Mouse (Mus musculus) ES-E14 (cell line): ENCODE results near the gene Cadm1. TPM values are rescaled to one million over a fixed set of nuclear protein-coding genes. Genes with fewer than 3 reads are reported as not detected.

ENCODE experiments used
- DNase-seq: peaks from one replicate; pipeline ENCODE4 v3.0.0-alpha.2; 2013; ENCODE audit warnings: low read depth, low spot score
- H3K27ac ChIP-seq: 2 replicates; pipeline ENCODE4 v1.5.1; 2012; ENCODE audit warnings: low read depth, mild to moderate bottlenecking, low read length, moderate library complexity, mixed read lengths; ENCODE audit not compliant: poor library complexity, insufficient read depth, severe bottlenecking
- H3K36me3 ChIP-seq: 2 replicates; pipeline ENCODE4 v1.6.1; 2012; ENCODE audit warnings: mild to moderate bottlenecking, low read length, moderate library complexity, mixed read lengths; ENCODE audit not compliant: control insufficient read depth, poor library complexity, insufficient read depth, severe bottlenecking
- H3K4me1 ChIP-seq, 2 experiments: fragments of 150-350 bp in 1 of 2; sonication (generic) in 1 of 2; 2 replicates each; pipeline ENCODE4 v1.6.1; 2012; ENCODE audit warnings: low read length in 2 of 2, mild to moderate bottlenecking in 1 of 2, mixed read lengths in 1 of 2; ENCODE audit not compliant: control insufficient read depth in 2 of 2, insufficient read depth in 2 of 2, poor library complexity in 1 of 2
- H3K4me3 ChIP-seq, 2 experiments: fragments of 150-350 bp in 1 of 2; sonication (generic) in 1 of 2; 2 replicates each; pipeline ENCODE4 v1.5.1; 2012; ENCODE audit warnings: low read length in 2 of 2, low read depth in 1 of 2, mild to moderate bottlenecking in 1 of 2, mixed read lengths in 1 of 2; ENCODE audit not compliant: insufficient read depth in 1 of 2, poor library complexity in 1 of 2, severe bottlenecking in 1 of 2
- H3K9ac ChIP-seq: 2 replicates; pipeline ENCODE4 v1.6.1; 2012; ENCODE audit warnings: low read depth, mild to moderate bottlenecking, low read length, mixed read lengths; ENCODE audit not compliant: poor library complexity, insufficient read depth, severe bottlenecking
- H3K9me3 ChIP-seq: fragments of 150-350 bp; sonication (generic); 2 replicates; pipeline ENCODE4 v1.6.1; 2012; ENCODE audit warnings: low read depth, mild to moderate bottlenecking, low read length; ENCODE audit not compliant: control insufficient read depth, insufficient read depth
- CHD2 ChIP-seq: IDR thresholded peaks from 2 replicates; pipeline ENCODE4 v1.6.1; 2014; ENCODE audit warnings: mild to moderate bottlenecking, low read depth, low read length, inconsistent platforms
- HCFC1 ChIP-seq: IDR thresholded peaks from 2 replicates; pipeline ENCODE4 v1.6.1; 2012; ENCODE audit warnings: low read length, inconsistent platforms, borderline replicate concordance; ENCODE audit not compliant: insufficient read depth
- MAFK ChIP-seq: IDR thresholded peaks from 2 replicates; pipeline ENCODE4 v1.6.1; 2014; ENCODE audit warnings: mild to moderate bottlenecking, low read depth, low read length, inconsistent platforms; ENCODE audit not compliant: insufficient read depth
- ZC3H11A ChIP-seq: IDR thresholded peaks from 2 replicates; pipeline ENCODE4 v1.6.1; 2012; ENCODE audit warnings: low read depth, mild to moderate bottlenecking, inconsistent platforms, low read length, borderline replicate concordance
- ZNF384 ChIP-seq: IDR thresholded peaks from 2 replicates; pipeline ENCODE4 v1.6.1; 2012; ENCODE audit warnings: low read depth, low read length, inconsistent platforms
- in situ Hi-C, 2 experiments: fragments of 600-800 bp; cut with MboI; formaldehyde crosslinking; loops; one replicate each; pipeline ENCODE4 v1.15.1; 2025; ENCODE audit warnings: low sequenced_read_pairs in 2 of 2, inconsistent platforms in 1 of 2; ENCODE audit not compliant: unreplicated experiment in 2 of 2
- total RNA-seq: library from RNA; depleted of rRNA; stranded (reverse); fragments of 300-350 nt; gene quantifications from 2 replicates; pipeline ENCODE4 v1.2.3, GENCODE M21; 2012

The Cadm1 gene
- total RNA-seq, 1 experiment, result 78.7 TPM

DNA sequence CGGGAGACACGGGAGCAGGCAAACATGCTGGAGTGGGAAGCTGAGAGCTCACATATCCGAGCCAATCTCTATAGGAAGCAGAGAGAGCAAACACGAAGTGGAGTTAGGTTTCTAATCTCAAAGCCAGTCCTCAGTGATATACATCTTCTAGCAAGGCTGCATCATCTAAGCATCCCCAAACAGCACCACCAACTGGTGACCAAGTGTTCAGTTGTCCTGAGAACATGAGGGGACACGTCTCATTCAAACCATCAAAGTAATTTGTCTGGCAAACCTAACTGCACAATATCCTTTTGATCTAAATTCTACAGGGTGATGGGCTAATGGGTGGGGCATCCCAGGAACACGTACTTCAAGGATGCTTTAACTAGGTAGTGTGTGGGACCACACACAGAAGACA lies 376.5 kb downstream of the Cadm1 start:
- Histone ChIP-seq H3K36me3 (no peaks in the 10 kb centered on the region), H3K27ac (no peak overlapping the region), H3K4me1 (peaks cover 0 to 3% of the 10 kb centered on the region in 2 experiments; a peak in 1 of 4 replicates), H3K9me3 (no peaks in the 10 kb centered on the region), H3K4me3 (no peak overlapping the region), H3K9ac (no peak overlapping the region)
- DNase-seq, result no peak
- in situ Hi-C loops, result no loop called here
- TF ChIP-seq MAFK (no peak), ZNF384 (no peak), ZC3H11A (no peak), HCFC1 (no peak), CHD2 (no peak)
